Mouse (Mus musculus) embryo, embryonic 10.5 days (tissue): ENCODE results near the gene Pfdn4.
"Not testable (repeated sequence)": the region's sequence is repeated elsewhere in the genome, so short reads cannot be mapped to it uniquely, and the experiment has no call there.

Source experiments
- DNase-seq: peaks from one replicate; pipeline ENCODE4 v3.0.0-alpha.2; 2015; ENCODE audit warnings: low spot score

Pfdn4 gene

DNA sequence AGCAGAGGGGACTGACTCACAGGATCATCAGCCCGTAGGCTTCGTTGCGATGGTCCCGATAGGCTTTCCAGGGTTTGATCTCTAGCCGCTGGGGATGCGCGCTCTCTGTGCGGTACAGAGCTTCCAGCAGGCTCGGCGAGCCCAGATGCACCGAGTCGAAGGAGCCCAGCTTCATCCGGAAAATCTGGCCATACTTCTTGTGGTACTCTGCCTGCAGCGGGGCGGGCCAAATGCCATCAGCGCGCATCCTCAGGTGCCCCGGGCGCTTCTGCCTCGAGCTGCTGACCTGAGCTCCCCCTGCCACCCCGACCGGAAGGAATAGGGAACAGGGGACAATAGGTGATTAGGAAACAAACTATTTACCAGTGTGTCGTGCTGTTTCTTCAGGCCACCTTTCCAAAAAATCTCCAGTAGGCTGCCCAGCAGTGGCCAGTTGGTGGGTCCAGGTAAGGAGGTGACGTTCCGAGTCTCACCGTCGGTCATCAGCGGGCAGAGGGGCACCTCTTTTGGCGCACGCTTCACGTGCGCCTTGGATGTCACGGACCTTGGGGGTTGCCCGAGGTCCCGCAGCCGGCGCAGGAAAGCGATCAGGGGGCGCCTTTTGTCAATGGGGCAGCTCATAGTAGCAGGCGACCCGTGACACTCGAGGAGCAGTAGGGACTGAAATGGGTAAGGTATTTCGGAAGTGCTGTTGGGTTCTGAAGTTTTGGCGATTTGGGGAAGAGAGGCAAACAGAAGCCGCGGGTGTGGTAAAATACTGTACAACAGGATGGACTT lies at the start of gene Pfdn4:
Pfdn4 (plus strand) TSS at position 275 of the 777 bp plus-strand sequence.
- peak; percentile 68 for DNase-seq

DNA sequence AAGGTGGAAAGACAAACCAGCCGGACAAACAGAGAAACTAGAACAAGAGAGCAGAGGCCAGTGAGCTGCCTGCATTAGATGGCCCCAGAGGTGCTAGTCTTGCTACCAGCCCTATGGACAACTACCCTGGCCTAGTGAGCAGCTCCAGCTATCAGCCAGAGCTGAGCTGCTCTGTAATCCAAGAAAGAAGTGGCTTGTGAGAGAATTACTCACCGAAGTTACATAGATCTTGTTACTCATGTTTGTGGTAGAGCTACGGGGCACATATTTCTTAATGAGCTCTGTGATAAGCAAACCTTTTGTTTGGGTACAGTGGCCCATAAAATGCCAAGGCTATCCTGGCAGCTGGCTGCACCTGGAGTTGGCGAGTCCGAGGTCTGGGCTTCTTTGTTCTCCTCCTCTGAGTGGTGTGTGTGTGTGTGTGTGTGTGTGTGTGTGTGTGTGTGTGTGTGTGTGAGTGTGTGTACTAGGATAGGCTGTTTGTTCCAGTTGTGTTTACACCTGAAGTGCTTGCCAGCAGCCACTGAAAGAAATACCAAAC lies 49.3 kb upstream of the Pfdn4 start:
- DNase-seq = no peak

DNA sequence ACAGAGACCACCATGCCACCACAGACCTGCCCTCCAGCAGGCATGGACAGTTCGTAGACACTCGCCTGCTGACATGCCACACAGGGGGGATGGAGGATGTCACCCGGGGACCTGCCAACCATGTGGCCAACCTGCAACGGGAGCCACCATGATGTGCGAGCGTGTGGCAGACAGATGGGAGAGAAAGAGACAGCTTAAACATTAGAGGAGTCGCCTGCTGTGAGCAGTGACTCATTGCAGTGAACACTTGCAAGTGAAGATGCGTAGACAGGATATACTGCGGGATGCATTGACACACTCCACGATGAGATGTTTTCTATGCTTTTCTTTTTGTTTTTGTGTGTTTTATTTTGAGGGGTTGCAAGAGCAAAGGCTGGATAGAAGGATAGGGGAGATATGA lies 48.6 kb upstream of the Pfdn4 start:
- DNase-seq = no peak

DNA sequence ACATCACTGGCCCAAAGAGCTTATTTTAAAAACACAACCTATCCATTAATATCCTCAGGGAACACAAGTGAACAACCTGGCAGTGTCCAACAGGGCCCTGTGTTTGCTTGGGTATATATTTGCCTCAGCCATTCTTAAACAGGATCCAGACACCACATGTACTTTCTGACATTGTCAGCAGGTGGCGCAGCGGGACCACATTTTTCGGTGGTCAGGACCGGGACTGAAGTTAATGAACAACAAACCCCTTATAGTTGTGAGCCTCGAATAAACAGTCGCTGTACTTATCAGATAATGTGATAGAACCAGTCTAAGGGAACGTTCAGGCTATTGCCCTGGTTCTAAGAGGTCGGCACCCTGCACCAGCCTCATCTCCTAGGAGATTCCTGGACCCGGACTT lies 45.3 kb upstream of the Pfdn4 start:
- peak; percentile 92 for DNase-seq

DNA sequence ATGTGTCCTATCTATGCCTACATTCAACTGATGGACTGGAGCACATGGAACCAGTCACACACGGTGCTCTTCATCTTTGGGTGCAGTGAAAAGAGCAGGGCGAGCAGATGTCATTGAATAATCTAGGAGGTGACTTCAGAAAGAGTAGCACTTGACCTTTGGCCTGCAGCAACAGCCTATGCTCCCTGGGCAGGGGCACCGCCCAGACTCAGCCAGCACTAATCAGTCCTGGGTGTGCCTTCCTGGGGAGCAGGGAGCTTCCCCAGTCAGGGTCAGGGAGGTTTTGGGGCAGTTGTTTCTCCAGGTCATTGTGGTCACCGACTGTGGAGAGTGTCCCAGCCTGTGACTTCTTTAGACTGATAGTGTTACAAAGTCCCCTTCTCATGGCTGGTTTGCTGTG lies 42.4 kb upstream of the Pfdn4 start:
- not testable (repeated sequence) for DNase-seq

DNA sequence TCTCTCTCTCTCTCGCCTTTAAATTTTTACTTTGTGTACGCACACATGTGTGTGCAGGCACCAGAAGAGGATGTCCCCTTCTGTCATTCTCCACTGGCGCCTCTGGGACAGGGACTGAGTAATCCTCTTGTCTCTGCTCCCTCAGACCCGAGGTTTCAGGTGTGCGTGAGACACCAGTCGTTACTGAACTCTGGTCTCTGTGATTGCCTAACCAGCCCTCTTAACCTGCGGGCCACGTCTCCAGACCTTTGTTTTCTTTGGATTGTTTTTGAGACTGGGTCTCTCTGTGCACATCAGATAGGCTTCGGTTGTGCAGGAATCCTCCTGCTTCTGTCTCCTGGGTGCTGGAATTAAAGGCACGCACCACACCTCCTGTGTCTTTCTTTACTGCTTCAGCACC lies 37.0 kb upstream of the Pfdn4 start:
- no peak for DNase-seq

DNA sequence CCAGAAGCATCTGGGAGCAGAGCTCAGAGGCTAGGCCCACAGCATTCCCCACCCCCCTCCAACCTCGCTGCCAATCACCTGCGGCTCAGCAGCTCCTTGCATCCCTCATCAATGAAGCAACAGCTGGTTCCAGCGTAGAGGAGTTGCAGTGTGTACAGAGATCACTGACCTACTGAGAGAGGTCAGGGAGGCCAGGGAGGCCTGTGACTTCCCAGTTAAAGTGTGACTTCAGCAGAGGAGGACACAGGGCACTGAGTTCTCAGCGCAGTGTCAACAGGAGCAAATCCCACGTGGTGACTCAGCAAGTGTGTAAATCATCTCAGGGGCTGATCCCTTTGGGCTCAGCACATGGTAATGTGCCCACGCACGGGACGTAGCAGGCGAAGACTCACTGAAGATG lies 36.4 kb upstream of the Pfdn4 start:
- DNase-seq = peak; percentile 81

DNA sequence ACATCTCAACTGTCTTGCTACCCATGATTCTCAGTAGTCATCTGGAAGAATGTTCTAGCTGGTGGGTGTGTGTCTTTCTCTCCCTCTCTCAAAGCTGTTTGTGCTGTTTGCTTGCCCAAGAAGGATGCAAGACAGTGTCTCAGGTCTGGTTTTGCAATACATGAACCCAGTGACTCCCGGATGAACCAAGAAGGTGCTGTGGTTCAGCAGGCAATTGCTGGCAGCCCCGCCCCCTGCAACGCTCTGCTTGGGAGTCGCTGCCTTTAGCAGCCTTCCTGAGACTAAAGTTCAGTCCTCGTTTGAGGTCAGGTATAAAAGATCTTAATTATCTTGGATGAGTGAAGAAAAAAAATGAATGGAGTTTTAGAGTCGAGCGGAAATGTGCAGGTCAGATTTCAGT lies 34.6 kb upstream of the Pfdn4 start:
- DNase-seq = no peak

DNA sequence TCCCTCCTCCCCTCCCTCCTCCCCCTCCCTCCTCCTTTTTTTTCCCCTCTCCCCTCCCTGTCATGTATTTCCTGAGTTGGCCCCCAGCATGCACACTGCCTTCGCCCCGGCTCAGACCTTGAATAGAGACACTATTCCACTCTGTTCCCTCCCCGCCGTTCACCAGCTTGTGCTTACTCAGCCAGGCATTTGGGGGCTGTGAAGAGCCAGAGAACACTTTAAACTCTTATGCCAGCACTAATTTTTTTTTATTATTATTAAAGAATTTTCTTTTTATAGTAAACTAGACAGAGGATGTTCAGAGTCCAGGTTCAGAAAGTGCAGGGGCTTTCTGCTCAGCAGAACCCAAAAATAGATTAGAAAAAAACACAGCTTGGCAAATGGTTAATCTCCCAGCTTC lies 31.4 kb upstream of the Pfdn4 start:
- no peak for DNase-seq

DNA sequence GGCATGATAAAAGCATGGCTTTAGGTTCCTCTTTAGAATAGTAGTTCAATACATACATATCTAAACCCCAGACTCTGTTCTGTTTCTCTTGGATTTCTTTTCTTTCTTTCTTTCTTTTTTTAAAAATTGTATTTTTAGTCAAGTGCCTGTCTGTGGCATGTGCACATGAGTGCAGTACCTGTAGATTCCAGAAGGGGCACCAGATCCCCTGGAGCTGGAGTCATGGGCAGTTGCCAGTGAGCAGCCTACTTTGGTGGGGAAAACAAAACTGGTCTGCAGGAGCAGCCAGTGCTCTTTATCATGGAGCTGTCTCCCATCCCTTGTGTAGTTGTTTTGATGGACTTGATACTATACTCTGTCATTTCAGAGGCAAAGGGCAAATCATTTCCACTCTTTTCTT lies 28.2 kb upstream of the Pfdn4 start:
- peak; percentile 43 for DNase-seq

DNA sequence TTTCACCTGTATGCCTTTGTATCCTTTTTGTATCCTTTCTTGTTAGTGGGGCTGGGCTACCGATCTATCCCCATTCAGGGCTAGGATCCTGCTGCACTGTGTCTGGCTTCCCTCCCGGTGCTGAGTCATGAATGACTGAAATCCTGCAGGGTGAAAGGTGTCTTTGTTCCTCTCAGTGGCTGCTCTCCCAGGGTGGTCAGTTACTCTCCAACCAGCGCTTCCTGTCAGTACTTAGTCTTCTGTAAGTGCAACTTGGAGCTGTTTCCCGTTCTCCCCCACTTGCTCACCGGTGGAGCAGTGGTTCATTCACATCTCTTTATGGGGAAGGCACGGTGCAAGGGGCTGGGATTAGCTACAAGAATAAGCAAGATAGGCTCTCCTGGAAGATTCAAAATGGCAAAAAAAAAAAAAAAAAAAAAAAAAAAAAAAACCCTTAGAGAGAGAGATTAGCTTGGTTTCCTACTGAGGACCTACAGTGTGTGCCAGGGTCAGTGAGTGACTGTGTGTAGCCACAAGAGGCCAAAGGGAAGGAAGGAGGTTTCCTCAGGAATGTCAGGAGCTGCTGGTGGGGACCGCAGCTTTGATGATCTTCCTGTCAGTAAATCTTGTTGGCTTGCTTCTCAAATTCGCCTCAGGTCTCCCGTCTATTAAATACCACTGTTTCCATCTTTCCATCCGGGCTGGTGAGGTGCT lies 26.5 kb upstream of the Pfdn4 start:
- DNase-seq = peak; percentile 55

DNA sequence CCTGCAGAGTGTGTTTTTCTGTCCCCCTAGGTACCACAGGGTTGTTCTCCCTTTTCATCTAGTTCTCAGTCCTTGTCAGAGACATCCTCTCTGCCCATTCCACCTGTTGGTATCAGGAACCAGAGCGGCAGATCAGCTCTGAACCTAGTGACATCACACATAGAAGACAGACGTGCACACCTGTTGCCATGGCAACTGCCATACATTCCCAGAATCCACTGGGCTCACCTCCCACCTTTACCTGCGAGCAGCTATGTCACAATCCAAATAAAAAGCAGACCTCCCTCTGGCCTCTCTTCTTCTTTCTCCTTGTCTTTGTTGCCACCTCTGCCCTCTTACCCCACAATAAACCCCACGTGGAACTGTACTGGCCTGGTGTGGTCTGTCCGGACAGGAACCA lies 25.6 kb upstream of the Pfdn4 start:
- DNase-seq = no peak

DNA sequence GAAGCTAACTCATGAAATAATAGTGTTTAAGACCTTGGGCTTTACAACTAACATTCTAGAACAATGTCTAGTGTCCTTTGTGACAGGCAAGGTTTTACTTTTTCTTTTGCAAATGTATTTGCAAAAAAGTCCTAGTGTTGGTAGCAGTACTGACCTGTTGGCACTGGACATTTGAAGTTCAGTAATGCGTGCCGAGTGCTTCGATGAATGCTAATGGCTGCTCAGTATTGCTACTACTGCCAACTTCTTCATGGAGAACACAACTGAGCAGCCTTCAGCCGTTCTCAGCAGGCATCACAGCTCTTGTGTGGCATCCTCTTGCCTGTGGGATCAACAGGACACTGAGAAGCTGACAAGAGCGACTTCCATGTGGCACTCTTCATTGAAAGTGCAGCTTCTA lies 22.1 kb upstream of the Pfdn4 start:
- no peak for DNase-seq

DNA sequence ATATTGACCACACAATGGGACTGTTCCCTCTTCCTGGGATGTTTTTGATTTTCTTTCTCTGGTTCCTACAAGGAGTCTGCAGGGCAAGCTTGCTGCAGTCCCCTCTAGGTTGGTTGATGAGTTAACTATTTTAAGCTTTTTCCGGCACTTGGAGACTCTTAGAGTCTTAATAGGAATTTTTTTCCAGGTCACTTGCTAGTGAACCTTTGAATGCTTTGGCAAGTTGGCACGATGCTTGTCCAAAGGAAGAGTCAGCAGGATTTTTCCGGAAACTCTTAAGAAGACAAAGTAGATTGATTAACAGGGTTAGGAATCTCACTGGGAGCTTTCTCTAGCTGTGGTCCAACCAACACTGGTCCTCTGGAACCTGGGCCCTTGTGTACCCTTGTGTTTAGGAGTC lies 21.1 kb upstream of the Pfdn4 start:
- no peak for DNase-seq

DNA sequence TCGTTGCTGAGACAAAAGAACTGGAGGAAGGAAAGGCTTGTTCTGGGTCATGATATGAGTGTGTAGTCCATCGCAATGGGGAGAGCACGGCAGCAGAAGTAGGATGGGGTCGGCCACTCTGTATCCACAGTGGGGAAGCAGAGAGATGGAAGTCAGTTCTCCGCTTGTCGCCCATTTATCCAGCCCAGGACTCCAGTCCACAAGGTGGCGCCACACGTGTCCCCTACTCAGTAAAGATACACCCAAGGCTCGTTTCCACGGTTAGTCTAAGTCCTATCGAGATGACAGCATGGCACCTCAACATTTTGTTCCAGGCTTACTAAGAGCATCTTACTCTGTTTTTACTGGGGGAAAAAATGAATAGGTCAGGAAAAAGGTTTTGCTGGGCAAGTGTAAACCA lies 20.0 kb upstream of the Pfdn4 start:
- no peak for DNase-seq

DNA sequence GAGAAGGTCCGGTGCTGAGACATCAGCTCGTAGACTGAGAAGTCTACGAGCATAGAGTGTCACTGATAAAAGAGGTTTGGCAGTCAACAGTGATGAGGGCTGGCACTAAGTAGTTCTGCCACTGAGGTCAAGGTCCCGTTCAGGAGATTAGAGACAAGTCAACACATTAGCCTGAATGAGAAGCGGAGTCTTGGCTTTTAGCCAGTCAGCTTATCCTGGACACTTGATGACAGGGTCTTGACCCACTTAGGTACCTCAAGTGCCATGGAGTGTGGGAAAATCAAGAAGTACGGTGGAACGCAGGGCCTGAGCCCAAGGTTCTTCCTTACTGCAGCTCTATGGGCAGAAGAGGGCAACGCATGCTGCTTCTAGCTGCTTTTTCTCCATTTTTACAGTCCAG lies 19.6 kb upstream of the Pfdn4 start:
- DNase-seq = no peak

DNA sequence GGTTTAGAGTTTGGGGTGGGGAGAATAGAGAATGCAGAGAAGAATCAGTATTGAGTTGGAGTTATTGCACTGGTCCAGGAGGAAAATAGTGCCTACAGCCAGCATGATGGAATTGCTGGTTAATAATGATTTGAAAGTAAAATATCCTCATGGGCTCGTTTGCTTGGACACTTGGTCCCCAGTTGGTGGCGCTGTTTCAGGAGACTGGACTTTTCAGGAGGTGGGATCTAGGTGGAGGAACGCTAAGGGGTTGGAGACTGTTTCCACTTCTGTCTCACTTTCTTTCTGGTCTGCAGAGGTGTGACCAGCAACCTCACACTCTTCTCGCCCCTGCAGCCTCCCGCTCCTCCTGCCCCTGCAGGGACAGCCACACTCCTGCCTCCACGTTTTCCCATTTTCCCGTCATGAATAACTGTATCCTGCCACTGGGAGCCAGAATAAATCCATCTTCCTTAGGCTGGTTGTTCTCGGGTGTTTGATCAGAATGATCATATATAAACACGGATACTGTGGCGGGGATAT lies 14.1 kb upstream of the Pfdn4 start:
- no peak for DNase-seq

DNA sequence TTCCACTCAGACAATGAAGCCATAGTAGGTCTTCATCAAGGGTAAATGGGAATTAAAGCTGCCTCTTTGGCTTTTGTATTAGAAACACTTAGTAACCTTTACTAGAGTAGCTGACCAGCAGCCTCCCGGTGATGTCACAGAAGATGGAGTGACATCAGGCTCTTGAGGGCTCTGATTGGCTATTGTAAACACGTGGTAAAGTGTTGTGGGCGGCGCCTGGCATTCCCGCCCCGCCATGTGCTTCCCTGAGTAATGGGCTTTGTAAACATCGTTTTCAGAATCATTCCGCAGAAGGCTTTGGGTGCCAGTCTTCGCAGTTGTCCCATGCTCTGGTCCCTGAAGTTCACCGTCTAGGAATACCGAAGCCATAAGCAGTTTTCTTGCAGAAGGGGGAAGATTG lies 12.3 kb upstream of the Pfdn4 start:
- no peak for DNase-seq

DNA sequence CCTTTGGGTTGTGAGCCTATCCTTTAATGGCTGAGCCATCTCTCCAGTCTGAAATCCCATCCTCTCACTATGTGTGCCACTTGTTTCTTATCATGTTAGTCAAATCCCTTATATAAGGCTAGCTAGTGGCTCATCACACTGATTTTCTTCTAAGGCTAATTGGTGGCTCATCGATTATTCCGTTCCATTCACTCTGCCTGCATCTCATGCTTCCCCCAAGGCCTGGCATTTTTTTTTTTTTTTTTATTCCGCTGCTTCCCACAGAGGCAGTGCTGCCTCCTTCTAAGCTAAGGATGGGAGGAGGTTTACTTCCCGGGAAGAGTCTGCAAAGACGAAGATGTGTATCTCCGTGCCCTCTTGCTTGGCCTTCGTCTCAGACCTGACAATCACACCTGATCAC lies 9.0 kb upstream of the Pfdn4 start:
- DNase-seq = no peak

DNA sequence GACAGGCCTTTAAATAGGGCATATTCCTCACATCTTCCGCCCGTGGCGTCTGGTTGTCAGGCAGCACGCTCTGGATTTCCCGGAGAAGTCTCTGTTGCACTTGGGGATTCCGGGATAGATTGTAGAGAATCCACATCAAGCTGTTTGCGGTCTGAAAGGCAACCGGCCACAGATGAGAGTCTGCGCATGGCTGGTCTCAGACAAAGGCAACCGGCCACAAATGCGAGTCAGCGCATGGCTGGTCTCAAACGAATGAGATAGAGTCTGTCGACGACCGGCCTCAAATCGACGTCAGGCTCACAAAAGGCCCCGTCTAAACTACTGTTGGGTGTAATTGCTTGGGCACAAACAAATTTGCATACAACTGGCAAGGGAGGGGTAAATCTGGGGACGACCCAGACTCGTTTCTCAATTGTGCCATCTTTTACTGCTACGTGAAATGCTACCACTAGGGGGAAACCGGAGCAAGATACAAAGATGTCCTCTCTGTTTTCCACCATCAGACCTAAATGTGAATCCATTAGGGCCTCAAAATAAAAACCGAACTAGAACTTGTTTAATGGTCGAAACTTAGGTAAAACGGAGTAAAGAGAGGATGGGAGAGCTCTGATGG lies 8.2 kb upstream of the Pfdn4 start:
- DNase-seq = peak; percentile 65

DNA sequence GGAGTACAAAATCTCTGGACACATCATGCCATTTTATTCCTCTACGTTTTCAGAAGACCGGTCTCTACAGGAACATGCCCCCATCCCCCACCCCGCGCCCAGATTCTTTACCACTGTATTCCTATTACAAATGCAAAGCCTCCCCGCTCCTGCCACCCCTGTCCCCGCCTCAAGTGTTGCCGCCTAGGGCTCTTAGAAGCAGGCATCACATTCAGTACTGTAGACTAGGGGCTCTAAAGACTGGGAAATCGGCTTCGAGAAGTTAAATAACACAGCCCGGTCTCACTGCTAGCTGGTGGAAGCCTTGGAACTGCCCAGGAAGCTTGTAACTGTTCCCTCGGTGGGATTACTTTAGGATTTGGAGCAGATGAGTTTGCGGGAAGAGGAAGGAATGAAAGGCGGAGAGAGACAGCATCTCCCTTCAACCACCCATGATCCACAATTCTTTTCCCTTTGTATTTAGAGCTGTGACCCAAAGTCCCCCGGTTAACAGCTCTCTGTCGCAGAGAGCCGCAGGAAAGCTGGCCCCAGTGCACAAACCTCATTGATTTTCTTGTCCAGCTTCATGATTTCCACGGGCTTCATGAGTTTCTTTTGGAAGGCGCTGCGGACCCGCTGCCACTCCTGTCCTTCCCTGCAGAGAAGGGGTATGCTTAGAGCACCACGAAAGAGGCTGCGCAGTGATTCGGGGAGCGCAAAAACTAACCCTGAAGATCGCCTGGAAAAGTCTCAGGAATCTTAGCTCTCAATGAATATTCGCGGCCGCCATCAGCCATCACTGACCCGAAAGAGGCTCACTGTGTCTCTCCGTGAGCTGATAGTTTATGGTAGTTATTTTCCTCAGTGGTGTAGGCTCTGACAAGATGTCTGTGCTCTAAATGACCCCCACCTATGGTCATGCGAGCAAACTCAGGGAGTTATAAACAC lies 1.2 kb upstream of the Pfdn4 start:
- peak; percentile 52 for DNase-seq

DNA sequence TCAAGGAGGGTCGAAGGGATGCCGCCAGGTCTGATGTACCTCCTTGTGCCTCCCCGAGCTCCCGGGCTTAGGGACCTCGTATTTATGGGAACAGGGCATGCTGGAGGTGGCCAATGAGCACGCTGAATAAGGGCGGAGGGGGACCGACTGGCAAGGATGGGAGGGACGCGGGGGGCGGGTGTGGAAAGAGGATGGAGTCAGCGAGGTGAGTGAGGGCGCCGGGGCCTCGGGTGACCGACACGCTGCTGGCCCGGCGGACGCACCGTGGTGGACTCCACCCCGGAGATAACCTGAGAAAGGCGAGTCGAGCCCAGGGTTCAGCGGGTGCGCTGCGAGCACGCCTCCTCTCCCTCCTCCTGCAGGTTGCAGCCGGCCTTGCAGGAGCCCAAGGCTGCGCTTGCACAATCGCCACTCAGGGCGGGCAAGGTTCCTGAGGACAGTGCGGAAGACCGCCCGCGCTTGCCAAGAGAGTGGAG lies 901 bp downstream of the Pfdn4 start, which contains the start of gene Cyp24a1:
Cyp24a1 (minus strand) TSS at position 55 of the 476 bp plus-strand sequence.
- peak; percentile 76 for DNase-seq
